Mouse (Mus musculus) brain, embryonic 14.5 days (tissue): ENCODE measurements around the gene Rab25.

ENCODE experiments used
- CTCF ChIP-seq: fragments of 200-500 bp; IDR thresholded peaks from 2 replicates; pipeline ENCODE4 v1.5.1; 2012; ENCODE audit warnings: inconsistent platforms, mild to moderate bottlenecking, moderate library complexity, borderline replicate concordance; ENCODE audit not compliant: insufficient read depth, insufficient read length; ENCODE audit errors: extremely low read depth
- POLR2A ChIP-seq: fragments of 200-500 bp; IDR thresholded peaks from 2 replicates; pipeline ENCODE4 v1.6.1; 2012; ENCODE audit warnings: mild to moderate bottlenecking, inconsistent platforms, borderline replicate concordance; ENCODE audit not compliant: poor library complexity, insufficient read depth, insufficient read length, severe bottlenecking; ENCODE audit errors: extremely low read depth

DNA sequence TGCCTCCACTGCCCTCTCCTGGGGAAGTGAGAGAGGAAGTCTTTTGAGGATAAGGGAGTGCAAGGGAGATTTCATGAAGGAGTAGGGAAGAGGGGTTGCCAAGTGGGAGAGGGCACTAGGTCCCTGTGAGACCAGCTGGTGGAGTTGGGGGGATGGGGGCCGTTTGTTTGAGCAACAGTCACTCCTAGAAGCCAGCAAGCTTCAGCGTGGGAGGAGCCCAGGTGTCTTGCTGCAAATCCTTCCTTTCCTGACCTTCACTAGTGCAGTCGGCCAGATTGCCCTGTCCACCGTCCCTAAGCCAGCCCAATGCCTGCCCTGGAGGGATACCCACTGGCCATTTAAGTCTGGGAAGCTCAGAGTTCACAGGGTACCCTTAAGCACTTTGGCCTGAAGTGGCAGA lies 36.5 kb downstream of the Rab25 start:
- TF ChIP-seq CTCF (no peak), POLR2A (no peak)
